Mouse (Mus musculus) limb, embryonic 13.5 days (tissue): ENCODE data around the gene Tekt4. TPM values are rescaled to one million over a fixed set of nuclear protein-coding genes. Genes with fewer than 3 reads are reported as not detected.

Experiments
- ATAC-seq: fragments of 200-750 bp; cut with Nextera tagmentation; 2 replicates; pipeline ENCODE4 v1.8.0; 2017; ENCODE audit warnings: low read depth, moderate number of reproducible peaks, moderate TSS enrichment; ENCODE audit not compliant: low FRiP score
- H3K27ac ChIP-seq: fragments of 300-500 bp; sonication (generic); 2 replicates; pipeline ENCODE4 v1.5.1; 2015; ENCODE audit warnings: inconsistent platforms, mild to moderate bottlenecking, moderate library complexity
- H3K27me3 ChIP-seq: fragments of 300-500 bp; sonication (generic); 2 replicates; pipeline ENCODE4 v1.6.1; 2015; ENCODE audit warnings: mild to moderate bottlenecking, inconsistent platforms
- H3K36me3 ChIP-seq: fragments of 300-500 bp; sonication (generic); 2 replicates; pipeline ENCODE4 v1.6.1; 2015; ENCODE audit warnings: inconsistent platforms, mild to moderate bottlenecking, moderate library complexity
- H3K4me1 ChIP-seq: fragments of 300-500 bp; sonication (generic); 2 replicates; pipeline ENCODE4 v1.6.1; 2015; ENCODE audit warnings: inconsistent platforms
- H3K4me2 ChIP-seq: fragments of 300-500 bp; sonication (generic); replicated peaks from 2 replicates; pipeline ENCODE4 v1.6.1; 2015; ENCODE audit warnings: inconsistent platforms, mild to moderate bottlenecking, moderate library complexity
- H3K4me3 ChIP-seq: fragments of 300-500 bp; sonication (generic); 2 replicates; pipeline ENCODE4 v1.5.1; 2015; ENCODE audit warnings: moderate library complexity, mild to moderate bottlenecking, inconsistent platforms
- H3K9ac ChIP-seq: fragments of 300-500 bp; sonication (generic); 2 replicates; pipeline ENCODE4 v1.6.1; 2015; ENCODE audit warnings: mild to moderate bottlenecking, inconsistent platforms
- H3K9me3 ChIP-seq: fragments of 300-500 bp; sonication (generic); 2 replicates; pipeline ENCODE4 v1.6.1; 2016; ENCODE audit warnings: inconsistent platforms
- WGBS: fragments of 180-500 bp; shearing (Covaris S2); methylation state at CpG from one replicate; pipeline ENCODE4 v1.1.7; 2015; 5-methylcytosine and 5-hydroxymethylcytosine counted together
- polyA plus RNA-seq: library from polyadenylated mRNA; unstranded; fragments of >200 nt; fragmentation: Nextera tagmentation; extraction: Ambion mirVana; gene quantifications from 2 replicates; pipeline ENCODE4 v1.2.1, GENCODE M21; 2015

Gene Tekt4
- polyA plus RNA-seq = not detected in 2 replicates

DNA sequence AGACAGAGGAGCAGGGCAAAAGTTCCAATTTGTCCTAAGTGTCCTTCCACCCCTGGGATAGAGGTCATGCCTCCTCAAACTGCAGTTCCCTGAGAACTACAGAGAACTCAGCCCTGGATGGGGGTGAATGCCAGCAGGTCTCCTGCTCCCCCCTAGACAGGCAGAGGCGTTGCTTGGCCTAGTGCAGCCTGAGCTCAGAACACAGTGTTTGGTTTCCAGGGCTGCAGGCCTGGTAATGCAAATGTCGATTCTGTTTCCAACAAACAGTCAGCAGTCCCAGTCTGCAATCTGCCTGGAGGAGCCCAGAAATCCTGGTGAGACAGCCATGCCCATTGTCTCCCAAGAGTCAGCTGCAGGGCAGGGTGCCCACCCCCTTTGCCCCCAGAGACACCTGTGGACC lies at the start of gene Tekt4:
Gene Tekt4, plus strand, starts transcription at position 344 of the 400 bp plus-strand sequence.
- H3K9ac ChIP-seq = 0 out of 2 replicates have a peak within 1 kb of the TSS, but pooled peaks have one; percentile 36
- no peaks in the 10 kb centered on the region for H3K4me1 ChIP-seq
- ATAC-seq = no peak
- no peaks in the 10 kb centered on the region for H3K36me3 ChIP-seq
- 43% methylated on average over 2 of the region's 2 CpGs for WGBS
- H3K4me2 ChIP-seq = no peak within 1 kb of the TSS
- no peak within 1 kb of the TSS for H3K27ac ChIP-seq
- H3K27me3 ChIP-seq = 0 out of 2 replicates have a peak, but pooled peaks cover 3% of the 10 kb centered on the region
- H3K9me3 ChIP-seq = no peaks in the 10 kb centered on the region
- no peak within 1 kb of the TSS for H3K4me3 ChIP-seq

DNA sequence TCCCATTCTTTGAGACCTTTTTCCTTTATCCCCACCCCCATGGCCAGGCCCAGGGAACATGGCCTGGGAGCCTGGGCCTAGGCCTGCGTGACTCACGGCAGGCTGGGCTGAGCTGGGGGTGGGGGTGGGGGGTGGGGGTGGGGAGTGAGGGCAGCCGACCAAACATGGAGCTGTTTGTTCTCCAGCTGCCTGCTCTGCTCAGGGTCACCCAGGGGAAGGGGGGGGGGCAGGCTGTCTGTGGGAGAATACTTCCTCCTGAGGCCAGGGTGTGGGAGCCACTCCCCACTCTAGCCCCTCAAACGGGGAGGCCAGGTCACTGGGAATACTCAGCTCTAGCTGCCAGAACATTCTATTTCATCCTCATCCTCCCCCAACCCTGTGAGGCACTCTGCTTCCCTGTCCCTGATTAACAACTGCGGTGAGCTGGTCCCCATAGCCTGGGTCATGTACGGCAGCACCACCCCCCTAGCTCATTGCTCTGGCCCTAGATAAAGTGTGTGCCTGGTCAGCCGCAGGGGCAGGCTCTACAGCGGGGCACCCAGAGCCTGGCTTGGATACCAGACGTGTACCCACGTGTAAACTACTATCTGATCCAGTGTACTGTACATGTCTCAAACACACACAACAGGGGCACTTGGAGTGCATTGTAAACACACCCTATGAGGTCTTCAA lies 49.1 kb upstream of the Tekt4 start:
- Histone ChIP-seq H3K36me3 (peaks cover 13% of the 10 kb centered on the region; the same call in 1 of the 2 replicates), H3K4me1 (peaks cover 58% of the 10 kb centered on the region), H3K4me3 (no peak overlapping the region), H3K4me2 (peak overlapping the region; percentile 12), H3K9me3 (no peaks in the 10 kb centered on the region), H3K27ac (peak overlapping the region; percentile 48), H3K9ac (0 out of 2 replicates have a peak overlapping the region, but pooled peaks have one; percentile 25), H3K27me3 (0 out of 2 replicates have a peak, but pooled peaks cover 3% of the 10 kb centered on the region)
- WGBS = 15% methylated on average over 9 of the region's 10 CpGs
- ATAC-seq = peak; percentile 55; the same call in 1 of the 2 replicates

DNA sequence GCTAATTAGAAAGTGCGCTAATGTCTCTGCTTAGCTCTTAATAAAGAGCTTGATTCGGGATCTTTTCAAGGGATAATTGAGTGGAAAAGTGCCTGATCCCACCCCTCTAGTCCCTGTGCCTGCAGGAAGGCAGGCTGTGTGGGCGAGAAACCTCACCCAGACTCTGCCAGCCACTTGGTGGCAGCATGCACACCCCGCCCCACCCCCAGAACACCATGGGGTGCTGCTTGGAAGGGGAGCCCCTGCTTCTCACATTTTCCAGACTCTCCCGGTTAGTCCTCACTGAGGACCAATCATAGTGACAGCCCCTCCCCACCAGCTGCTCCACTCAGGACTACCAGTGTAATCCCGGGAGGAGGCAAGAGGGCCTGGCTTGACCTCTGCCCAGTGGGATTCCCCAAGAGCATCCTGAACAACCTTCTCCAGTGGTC lies 48.4 kb upstream of the Tekt4 start:
- Histone ChIP-seq H3K9ac (0 out of 2 replicates have a peak overlapping the region, but pooled peaks have one; percentile 4), H3K27me3 (0 out of 2 replicates have a peak, but pooled peaks cover 3% of the 10 kb centered on the region), H3K27ac (peak overlapping the region; percentile 48), H3K4me3 (no peak overlapping the region), H3K9me3 (no peaks in the 10 kb centered on the region), H3K36me3 (peaks cover 13% of the 10 kb centered on the region; the same call in 1 of the 2 replicates), H3K4me1 (peaks cover 65% of the 10 kb centered on the region), H3K4me2 (peak overlapping the region; percentile 12)
- 17% methylated on average over 6 of the region's 6 CpGs for WGBS
- ATAC-seq = 0 out of 2 replicates have a peak, but pooled peaks have one; percentile 13

DNA sequence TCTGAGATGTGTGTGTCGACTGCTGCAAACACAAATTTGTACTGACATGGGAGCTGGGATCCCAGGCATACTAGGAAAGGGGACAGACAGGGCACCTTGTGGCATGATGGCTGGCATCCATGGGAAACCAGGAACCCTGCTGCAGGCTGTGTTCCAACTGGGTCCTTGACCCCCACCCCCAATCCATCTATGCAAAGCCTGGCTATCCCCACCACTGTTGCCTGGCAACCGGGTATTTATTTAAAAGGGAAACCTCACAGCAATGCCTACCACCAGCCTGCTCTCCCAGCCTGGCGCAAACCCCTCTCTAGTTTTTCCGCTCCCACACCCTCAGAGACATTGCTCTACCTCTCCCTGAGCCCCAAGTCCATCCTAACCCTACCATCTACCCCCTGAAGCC lies 47.1 kb upstream of the Tekt4 start:
- H3K27me3 ChIP-seq = no peaks in the 10 kb centered on the region
- peaks cover 13% of the 10 kb centered on the region; the same call in 1 of the 2 replicates for H3K36me3 ChIP-seq
- WGBS = 80% methylated on average over 4 of the region's 4 CpGs
- no peak overlapping the region for H3K9ac ChIP-seq
- H3K4me1 ChIP-seq = peaks cover 78% of the 10 kb centered on the region
- no peak overlapping the region for H3K4me3 ChIP-seq
- H3K9me3 ChIP-seq = no peaks in the 10 kb centered on the region
- no peak for ATAC-seq
- no peak overlapping the region for H3K4me2 ChIP-seq
- H3K27ac ChIP-seq = no peak overlapping the region

DNA sequence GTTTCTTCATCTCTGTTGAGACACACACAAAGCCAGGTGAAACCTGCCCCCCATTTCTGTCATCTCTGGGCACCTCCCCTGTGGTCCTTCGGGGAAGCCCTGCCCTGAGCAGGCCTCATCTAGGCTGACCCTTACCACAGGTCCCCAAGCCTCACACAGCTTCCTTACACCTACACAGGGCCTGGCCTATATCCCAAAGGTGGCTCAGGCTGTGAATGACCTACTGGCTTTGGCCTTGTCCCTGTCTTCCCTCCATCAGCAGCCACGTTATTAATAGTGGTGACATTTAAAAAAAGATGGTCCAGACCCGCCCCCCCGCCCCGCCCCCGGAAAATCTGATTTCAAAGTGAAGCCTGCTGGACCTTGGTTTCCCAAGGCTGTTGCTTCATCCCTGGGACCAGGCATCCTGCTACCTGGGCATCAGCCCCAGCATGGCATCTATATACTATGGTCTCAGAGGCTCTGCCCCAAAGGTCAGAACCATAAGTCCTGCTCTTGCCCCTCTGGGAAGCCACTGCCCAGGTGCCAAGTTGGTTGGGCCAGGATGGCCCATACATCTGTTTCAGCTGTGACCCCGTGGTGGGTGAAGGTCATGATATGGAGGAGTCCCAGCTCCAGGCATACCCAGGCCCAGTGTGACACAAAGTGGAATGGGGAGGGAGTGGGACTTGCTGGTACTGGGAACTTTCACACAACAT lies 46.0 kb upstream of the Tekt4 start:
- no peak for ATAC-seq
- Histone ChIP-seq H3K9me3 (no peaks in the 10 kb centered on the region), H3K27me3 (no peaks in the 10 kb centered on the region), H3K36me3 (0 out of 2 replicates have a peak, but pooled peaks cover 4% of the 10 kb centered on the region), H3K4me1 (peaks cover 80% of the 10 kb centered on the region), H3K4me2 (no peak overlapping the region), H3K9ac (0 out of 2 replicates have a peak overlapping the region, but pooled peaks have one; percentile 1), H3K4me3 (no peak overlapping the region), H3K27ac (no peak overlapping the region; the same call in 1 of the 2 replicates)
- 81% methylated on average over 7 of the region's 7 CpGs for WGBS

DNA sequence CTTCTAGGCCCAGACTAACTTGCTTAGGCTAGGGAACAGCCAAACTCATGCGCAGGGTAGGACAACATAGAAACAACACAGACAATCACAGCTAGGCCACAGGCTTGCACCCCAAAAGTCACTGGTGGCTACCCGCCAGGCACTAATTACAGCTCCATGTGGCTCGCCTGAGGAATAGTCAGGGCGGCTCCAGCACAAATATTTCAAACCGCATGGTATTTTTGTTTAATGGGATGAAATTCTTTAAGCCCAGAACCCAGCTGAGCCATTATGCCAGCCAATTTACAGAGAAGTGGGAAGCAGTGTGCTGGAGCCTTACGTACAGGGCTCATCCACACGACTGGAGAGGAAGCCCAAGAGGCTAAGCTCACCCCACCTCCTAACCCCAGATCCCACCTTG lies 44.8 kb upstream of the Tekt4 start:
- Histone ChIP-seq H3K27ac (peak overlapping the region; percentile 61; the same call in 1 of the 2 replicates), H3K4me1 (peaks cover 89% of the 10 kb centered on the region), H3K9me3 (no peaks in the 10 kb centered on the region), H3K4me3 (no peak overlapping the region), H3K4me2 (no peak overlapping the region; the same call in 1 of the 2 replicates), H3K36me3 (no peaks in the 10 kb centered on the region), H3K9ac (0 out of 2 replicates have a peak overlapping the region, but pooled peaks have one; percentile 19), H3K27me3 (no peaks in the 10 kb centered on the region)
- ATAC-seq = no peak
- 45% methylated on average over 7 of the region's 7 CpGs for WGBS

DNA sequence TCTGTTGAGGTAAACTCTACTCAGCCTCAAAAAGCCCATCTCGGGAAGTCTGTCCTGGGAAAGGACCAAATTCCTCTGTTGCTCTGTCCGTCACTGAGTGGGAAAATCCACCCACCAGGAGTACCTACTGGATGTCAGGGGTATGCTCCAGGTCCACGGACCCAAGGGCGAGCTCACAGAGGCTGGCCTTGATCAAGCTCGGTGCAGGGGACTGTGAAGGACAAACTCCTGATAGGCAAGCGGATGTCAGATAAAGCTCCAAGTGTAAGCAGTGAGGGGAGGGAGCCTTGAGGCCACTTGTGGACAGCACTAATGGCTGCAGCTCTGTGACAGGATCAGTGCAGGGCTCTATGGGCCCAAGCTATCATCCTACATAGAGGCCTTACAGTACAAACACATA lies 44.2 kb upstream of the Tekt4 start:
- Histone ChIP-seq H3K4me3 (no peak overlapping the region), H3K9me3 (no peaks in the 10 kb centered on the region), H3K27me3 (no peaks in the 10 kb centered on the region), H3K4me2 (no peak overlapping the region; the same call in 1 of the 2 replicates), H3K27ac (peak overlapping the region; percentile 61), H3K36me3 (no peaks in the 10 kb centered on the region), H3K9ac (0 out of 2 replicates have a peak overlapping the region, but pooled peaks have one; percentile 19), H3K4me1 (peaks cover 89% of the 10 kb centered on the region)
- no peak for ATAC-seq
- WGBS = 76% methylated on average over 6 of the region's 6 CpGs

DNA sequence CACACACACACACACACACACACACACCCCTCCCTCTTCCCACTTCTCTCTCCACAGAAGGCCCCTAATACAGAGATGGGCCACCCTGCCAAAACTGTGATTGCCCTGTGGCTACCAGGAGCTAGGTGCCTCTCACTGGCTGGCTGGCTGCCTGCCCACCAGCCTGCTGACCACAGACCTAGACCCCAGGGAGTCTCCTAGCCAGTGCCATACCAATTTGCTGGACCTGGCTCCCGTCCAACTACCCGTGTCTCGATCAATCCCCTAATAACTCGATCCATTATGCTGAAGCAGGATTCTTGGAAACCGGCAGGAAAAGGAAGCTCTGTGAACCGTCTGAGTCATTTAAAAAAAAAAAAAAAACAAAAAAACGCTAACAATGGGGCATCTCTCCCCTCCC lies 43.6 kb upstream of the Tekt4 start:
- H3K9me3 ChIP-seq = no peaks in the 10 kb centered on the region
- no peaks in the 10 kb centered on the region for H3K36me3 ChIP-seq
- no peak overlapping the region for H3K9ac ChIP-seq
- ATAC-seq = no peak
- H3K4me1 ChIP-seq = peaks cover 89% of the 10 kb centered on the region
- H3K27me3 ChIP-seq = no peaks in the 10 kb centered on the region
- no peak overlapping the region for H3K4me2 ChIP-seq
- peak overlapping the region; percentile 61 for H3K27ac ChIP-seq
- no peak overlapping the region for H3K4me3 ChIP-seq
- 34% methylated on average over 7 of the region's 7 CpGs for WGBS

DNA sequence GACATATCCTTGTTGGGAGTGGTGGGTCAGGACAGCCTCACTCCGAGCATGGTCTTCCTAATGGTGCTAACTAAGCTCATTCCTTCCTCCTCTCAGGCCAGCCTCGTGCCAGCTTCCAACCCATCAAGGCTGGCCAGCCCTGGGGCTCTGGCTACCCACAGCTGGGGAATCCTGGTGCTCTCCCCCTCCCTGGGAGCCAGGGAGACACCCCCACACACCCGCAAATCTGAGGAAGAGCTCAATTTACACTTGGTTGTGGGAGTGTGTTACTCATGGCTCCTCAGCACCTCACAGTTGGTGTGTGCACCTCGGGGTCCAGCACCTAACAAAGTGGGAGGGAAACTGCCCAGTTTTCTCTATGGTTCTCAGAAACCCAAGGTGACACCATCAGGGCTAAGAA lies 43.2 kb upstream of the Tekt4 start:
- no peak overlapping the region for H3K9ac ChIP-seq
- H3K4me1 ChIP-seq = peaks cover 89% of the 10 kb centered on the region
- no peaks in the 10 kb centered on the region for H3K9me3 ChIP-seq
- 43% methylated on average over 4 of the region's 4 CpGs for WGBS
- peak overlapping the region; percentile 56 for H3K27ac ChIP-seq
- H3K4me3 ChIP-seq = no peak overlapping the region
- no peaks in the 10 kb centered on the region for H3K27me3 ChIP-seq
- H3K4me2 ChIP-seq = peak overlapping the region; percentile 3; the same call in 1 of the 2 replicates
- no peak for ATAC-seq
- H3K36me3 ChIP-seq = no peaks in the 10 kb centered on the region

DNA sequence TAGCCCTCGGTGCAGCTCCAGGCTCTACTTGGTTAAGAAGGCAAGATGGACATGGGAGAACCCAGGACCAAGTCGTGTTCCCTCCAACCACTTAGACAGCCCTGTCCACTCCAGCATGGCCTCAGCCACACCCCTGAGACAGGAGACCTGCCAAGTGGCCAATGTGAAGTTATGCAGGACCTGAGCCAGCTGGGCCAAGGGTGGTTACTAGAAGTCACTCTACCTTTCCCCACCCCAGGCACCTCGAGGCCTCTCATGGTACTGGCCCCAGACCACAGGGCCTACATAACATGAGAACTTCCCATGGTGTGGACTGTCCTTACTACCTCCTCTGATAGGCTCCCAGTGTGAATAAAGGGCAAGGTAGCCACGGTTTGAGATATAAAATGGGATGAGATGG lies 40.2 kb upstream of the Tekt4 start:
- no peak for ATAC-seq
- Histone ChIP-seq H3K4me1 (peaks cover 86% of the 10 kb centered on the region), H3K36me3 (no peaks in the 10 kb centered on the region), H3K4me3 (no peak overlapping the region), H3K9ac (peak overlapping the region; percentile 19; the same call in 1 of the 2 replicates), H3K27me3 (no peaks in the 10 kb centered on the region), H3K27ac (peak overlapping the region; percentile 22; the same call in 1 of the 2 replicates), H3K9me3 (no peaks in the 10 kb centered on the region), H3K4me2 (no peak overlapping the region)
- 70% methylated on average over 4 of the region's 4 CpGs for WGBS

DNA sequence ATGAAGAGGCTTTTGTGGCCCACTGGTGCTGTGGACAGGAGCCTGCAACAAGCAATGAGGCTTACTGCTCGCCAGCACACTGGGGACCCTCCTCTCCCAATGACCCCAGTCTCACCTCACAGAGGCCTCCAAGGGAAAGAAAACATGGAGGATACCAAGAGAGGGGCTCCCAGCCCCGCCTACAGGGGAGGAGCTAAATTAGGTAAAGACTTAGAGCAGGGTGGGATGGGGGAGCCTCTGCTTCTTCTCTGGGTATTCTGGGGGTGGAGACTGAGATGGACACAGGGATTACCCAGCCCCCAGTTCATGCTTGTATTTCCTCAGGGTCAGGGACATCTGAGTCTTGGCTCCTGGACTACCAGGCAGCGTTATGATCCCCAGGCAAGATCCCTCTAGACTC lies 39.5 kb upstream of the Tekt4 start:
- WGBS = 20% methylated on average over 3 of the region's 3 CpGs
- Histone ChIP-seq H3K4me3 (no peak overlapping the region), H3K4me2 (peak overlapping the region; percentile 50), H3K9ac (no peak overlapping the region), H3K27me3 (no peaks in the 10 kb centered on the region), H3K27ac (peak overlapping the region; percentile 88), H3K9me3 (no peaks in the 10 kb centered on the region), H3K4me1 (peaks cover 86% of the 10 kb centered on the region), H3K36me3 (no peaks in the 10 kb centered on the region)
- ATAC-seq = no peak

DNA sequence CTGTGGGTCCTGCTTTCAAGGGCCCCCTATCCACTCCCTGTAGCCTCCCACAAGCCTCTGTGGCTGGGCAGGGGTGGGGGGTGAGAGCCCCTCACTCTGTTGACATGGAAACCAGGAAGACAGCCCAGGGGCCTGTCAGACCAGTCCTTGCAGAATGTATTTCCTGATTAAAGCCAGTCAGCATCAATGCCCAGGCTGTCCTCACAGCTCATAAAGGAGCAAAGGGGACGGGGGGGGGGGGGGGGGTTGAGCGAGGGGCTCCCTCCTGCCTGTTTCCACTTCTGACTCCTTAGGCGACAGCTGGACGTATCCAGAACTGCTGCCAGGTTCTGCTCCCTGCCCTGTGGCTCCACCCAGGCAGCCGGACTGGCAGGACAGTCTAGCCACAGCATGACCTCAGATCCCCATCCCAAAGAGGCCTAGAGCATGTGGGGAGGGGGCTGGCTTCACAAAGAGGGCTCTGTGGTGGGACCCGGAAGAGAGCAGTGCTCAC lies 38.9 kb upstream of the Tekt4 start:
- Histone ChIP-seq H3K27ac (peak overlapping the region; percentile 88), H3K9me3 (no peaks in the 10 kb centered on the region), H3K4me3 (no peak overlapping the region; the same call in 1 of the 2 replicates), H3K36me3 (no peaks in the 10 kb centered on the region), H3K9ac (no peak overlapping the region), H3K4me2 (peak overlapping the region; percentile 50), H3K4me1 (peaks cover 86% of the 10 kb centered on the region), H3K27me3 (no peaks in the 10 kb centered on the region)
- 5% methylated on average over 6 of the region's 6 CpGs for WGBS
- peak; percentile 80 for ATAC-seq
